10 mouse cellular contexts compared by ENCODE assay signal in the genomic region with DNA sequence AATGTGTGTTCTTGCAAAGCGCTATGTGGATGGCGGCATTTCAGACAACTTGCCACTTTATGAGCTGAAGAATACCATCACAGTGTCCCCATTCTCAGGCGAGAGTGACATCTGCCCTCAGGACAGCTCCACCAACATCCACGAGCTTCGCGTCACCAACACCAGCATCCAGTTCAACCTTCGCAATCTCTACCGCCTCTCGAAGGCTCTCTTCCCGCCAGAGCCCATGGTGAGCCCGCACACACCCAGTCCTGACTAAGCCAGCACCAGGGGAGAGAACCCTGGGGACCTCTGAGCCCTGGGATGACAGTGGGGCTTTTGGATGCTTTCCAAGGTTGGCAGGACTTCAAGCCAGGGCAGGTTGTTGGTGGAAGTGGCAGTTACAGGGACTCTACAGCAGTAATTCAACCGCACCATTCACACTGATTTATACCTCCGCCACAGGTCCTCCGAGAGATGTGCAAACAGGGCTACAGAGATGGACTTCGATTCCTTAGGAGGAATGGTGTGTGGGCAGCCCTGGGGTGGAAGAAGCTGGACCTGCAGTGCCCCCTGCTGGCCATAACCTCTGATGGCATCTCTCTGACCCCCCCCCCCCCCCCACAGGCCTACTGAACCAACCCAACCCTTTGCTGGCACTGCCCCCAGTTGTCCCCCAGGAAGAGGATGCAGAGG. TPM values are rescaled to one million over a fixed set of nuclear protein-coding genes. Genes with fewer than 3 reads are reported as not detected.
DNase-seq lines count a peak whose midpoint lies in the region; ATAC-seq and TF ChIP-seq lines count a peak whose summit lies in the region.
"Had no signal": no experiment of that assay in that cellular context is flagged by ENCODE, and none has a peak within 500 bp of the region (broad histone marks: within the 10 kb centered on the region; RNA-seq: fewer than 3 reads in every experiment).

No protein-coding gene starts in this region.

- no peak overlapping the region for H3K4me3 ChIP-seq in forebrain, embryonic 11.5 days (ENCODE audit: low read depth, low read length)
- H3K4me3 ChIP-seq in forebrain, embryonic 16.5 days (replicated peaks; ENCODE audit: low read length): no peak overlapping the region
- H3K4me3 ChIP-seq in spleen, adult 2 months (ENCODE audit: extremely low read depth, insufficient read depth, insufficient read length): no peak overlapping the region
- H3K4me3 ChIP-seq in embryonic facial prominence, embryonic 10.5 days: no peak overlapping the region
- no peak overlapping the region for H3K4me3 ChIP-seq in forebrain, embryonic 14.5 days (ENCODE audit: low read depth, low read length)

- H3K27me3 ChIP-seq in forebrain, embryonic 11.5 days (ENCODE audit: control insufficient read depth, insufficient read depth, low read length): peaks cover 27% of the 10 kb centered on the region
- H3K27me3 ChIP-seq in forebrain, embryonic 16.5 days (replicated peaks; ENCODE audit: control insufficient read depth, insufficient read depth, low read length): peaks cover 25% of the 10 kb centered on the region
- peaks cover 5% of the 10 kb centered on the region; the same call in 1 of the 2 replicates for H3K27me3 ChIP-seq in spleen, adult 2 months (ENCODE audit: control insufficient read depth, insufficient read depth, low read length)
- peaks cover 70% of the 10 kb centered on the region for H3K27me3 ChIP-seq in embryonic facial prominence, embryonic 10.5 days (replicated peaks; ENCODE audit: low read depth, poor library complexity, severe bottlenecking)
- H3K27me3 ChIP-seq in forebrain, embryonic 14.5 days (replicated peaks; ENCODE audit: control insufficient read depth, insufficient read depth, low read length): peaks cover 30% of the 10 kb centered on the region
- H3K27me3 ChIP-seq: Patski had no signal

- no peak overlapping the region for H3K27ac ChIP-seq in forebrain, embryonic 11.5 days (ENCODE audit: low read depth, low read length)
- H3K27ac ChIP-seq in forebrain, embryonic 16.5 days (ENCODE audit: low read length): no peak overlapping the region
- no peak overlapping the region for H3K27ac ChIP-seq in spleen, adult 2 months (ENCODE audit: insufficient read depth, low read length)
- no peak overlapping the region for H3K27ac ChIP-seq in embryonic facial prominence, embryonic 10.5 days (replicated peaks)
- no peak overlapping the region for H3K27ac ChIP-seq in forebrain, embryonic 14.5 days (ENCODE audit: low read depth, low read length)
- H3K27ac ChIP-seq: macrophage had no signal

- TF ChIP-seq POLR2A in spleen, adult 2 months (IDR thresholded peaks at IDR 0.05; ENCODE audit: low read depth, low read length): no peak

- no peak overlapping the region for H3K9ac ChIP-seq in forebrain, embryonic 11.5 days (ENCODE audit: low read length)
- no peak overlapping the region for H3K9ac ChIP-seq in forebrain, embryonic 16.5 days (replicated peaks; ENCODE audit: low read depth, low read length)
- no peak overlapping the region for H3K9ac ChIP-seq in forebrain, embryonic 14.5 days (ENCODE audit: low read length)

- H3K4me1 ChIP-seq in forebrain, embryonic 11.5 days (replicated peaks; ENCODE audit: control insufficient read depth, insufficient read depth, low read length): peaks cover 15% of the 10 kb centered on the region
- H3K4me1 ChIP-seq in forebrain, embryonic 16.5 days (replicated peaks; ENCODE audit: control insufficient read depth, insufficient read depth, low read length): peaks cover 22% of the 10 kb centered on the region
- peaks cover 14% of the 10 kb centered on the region for H3K4me1 ChIP-seq in spleen, adult 2 months (ENCODE audit: control insufficient read depth, insufficient read depth, insufficient read length)
- H3K4me1 ChIP-seq in embryonic facial prominence, embryonic 10.5 days: peaks cover 39% of the 10 kb centered on the region
- peaks cover 12% of the 10 kb centered on the region; the same call in 1 of the 2 replicates for H3K4me1 ChIP-seq in forebrain, embryonic 14.5 days (ENCODE audit: control insufficient read depth, insufficient read depth, low read length)

- TF ChIP-seq CTCF in spleen, adult 2 months (IDR thresholded peaks at IDR 0.05; ENCODE audit: extremely low read depth, insufficient read depth, insufficient read length, insufficient replicate concordance): peak; percentile 69

- DNase-seq in forebrain, embryonic 11.5 days (ENCODE audit: low spot score): peak; percentile 79
- DNase-seq in spleen, adult 2 months (ENCODE audit: low read depth in 1 of 2, low spot score in 2 of 2): peak in 1 of 2 experiments; percentile 48
- DNase-seq in spleen, adult 12 weeks (ENCODE audit: low spot score): no peak
- peak; percentile 69 for DNase-seq in embryonic facial prominence, embryonic 10.5 days (ENCODE audit: low spot score)
- no peak for DNase-seq in frontal cortex, adult 2 months (ENCODE audit: extremely low spot score in 1 of 2, low spot score in 1 of 2)
- no peak for DNase-seq in forebrain, embryonic 14.5 days (ENCODE audit: low spot score)

- H3K4me2 ChIP-seq in forebrain, embryonic 11.5 days (ENCODE audit: low read depth, low read length, severe bottlenecking): no peak overlapping the region
- H3K4me2 ChIP-seq in forebrain, embryonic 16.5 days (ENCODE audit: low read length): no peak overlapping the region
- no peak overlapping the region for H3K4me2 ChIP-seq in forebrain, embryonic 14.5 days (ENCODE audit: low read length)

- WGBS in forebrain, embryonic 11.5 days: 75% methylated on average over 15 of the region's 15 CpGs
- WGBS in forebrain, embryonic 16.5 days: 73% methylated on average over 15 of the region's 15 CpGs
- 84% methylated on average over 15 of the region's 15 CpGs for WGBS in spleen, adult 2 months
- 73% methylated on average over 15 of the region's 15 CpGs for WGBS in embryonic facial prominence, embryonic 10.5 days
- WGBS in forebrain, embryonic 14.5 days: 71% methylated on average over 15 of the region's 15 CpGs

- no peaks in the 10 kb centered on the region for H3K9me3 ChIP-seq in forebrain, embryonic 11.5 days (ENCODE audit: control insufficient read depth, low read length)
- no peaks in the 10 kb centered on the region for H3K9me3 ChIP-seq in forebrain, embryonic 16.5 days (ENCODE audit: control insufficient read depth, low read length)
- no peaks in the 10 kb centered on the region for H3K9me3 ChIP-seq in embryonic facial prominence, embryonic 10.5 days
- no peaks in the 10 kb centered on the region for H3K9me3 ChIP-seq in forebrain, embryonic 14.5 days (replicated peaks; ENCODE audit: control insufficient read depth, low read length)

- H3K36me3 ChIP-seq in forebrain, embryonic 11.5 days (ENCODE audit: control insufficient read depth, insufficient read depth, low read length): no peaks in the 10 kb centered on the region
- H3K36me3 ChIP-seq in forebrain, embryonic 16.5 days (ENCODE audit: control insufficient read depth, insufficient read depth): no peaks in the 10 kb centered on the region
- H3K36me3 ChIP-seq in spleen, adult 2 months (ENCODE audit: control insufficient read depth, insufficient read depth, low read length): peaks cover 22% of the 10 kb centered on the region
- H3K36me3 ChIP-seq in embryonic facial prominence, embryonic 10.5 days (replicated peaks): peaks cover 14% of the 10 kb centered on the region
- peaks cover 15% of the 10 kb centered on the region; the same call in 1 of the 2 replicates for H3K36me3 ChIP-seq in forebrain, embryonic 14.5 days (ENCODE audit: control insufficient read depth, insufficient read depth, low read length)

- no peak for ATAC-seq in forebrain, embryonic 11.5 days (replicated peaks; ENCODE audit: low FRiP score)
- ATAC-seq in forebrain, embryonic 16.5 days: no peak
- ATAC-seq in megakaryocyte progenitor cell, adult 5-6 weeks (replicated peaks; ENCODE audit: poor library complexity): peak; percentile 12; the same call in 1 of the 2 replicates
- no peak for ATAC-seq in forebrain, embryonic 14.5 days
- ATAC-seq: Patski had no signal

RNA-seq across cellular contexts. Expression of a gene that starts 2.8 kb away (rescaled TPM):
- 3.6 and 5.9 TPM in 2 replicates for polyA plus RNA-seq in forebrain, embryonic 11.5 days (2014; fragmentation: Nextera tagmentation; extraction: Ambion mirVana)
- 5.2 and 5.3 TPM in 2 replicates for polyA plus RNA-seq in forebrain, embryonic 16.5 days (2015; fragmentation: Nextera tagmentation; extraction: Ambion mirVana)
- polyA plus RNA-seq in spleen, adult 2 months (2012; rRNA removed): 14.4 and 17.7 TPM in 2 replicates
- 6.6 and 8.3 TPM in 2 replicates for polyA plus RNA-seq in embryonic facial prominence, embryonic 10.5 days (2016; fragmentation: Nextera tagmentation; extraction: Ambion mirVana)
- total RNA-seq in megakaryocyte progenitor cell, adult 5-6 weeks (2015): 8.6 and 8.9 TPM in 2 replicates
- total RNA-seq in megakaryocyte progenitor cell, adult 5-6 weeks (2017): 11.4 and 16.6 TPM in 2 replicates
- polyA plus RNA-seq in frontal cortex, adult 2 months (2012; rRNA removed): 5.1 and 8.7 TPM in 2 replicates
- 3.0 and 4.3 TPM in 2 replicates for polyA plus RNA-seq in forebrain, embryonic 14.5 days (2014; fragmentation: Nextera tagmentation; extraction: Ambion mirVana)

RNA-seq across cellular contexts. Expression of a gene that starts 3.1 kb away (rescaled TPM):
- 16.9 and 17.9 TPM in 2 replicates for polyA plus RNA-seq in forebrain, embryonic 11.5 days (2014; fragmentation: Nextera tagmentation; extraction: Ambion mirVana)
- 20.5 and 23.2 TPM in 2 replicates for polyA plus RNA-seq in forebrain, embryonic 16.5 days (2015; fragmentation: Nextera tagmentation; extraction: Ambion mirVana)
- 87.3 and 106 TPM in 2 replicates for polyA plus RNA-seq in spleen, adult 2 months (2012; rRNA removed)
- 13.2 and 14.3 TPM in 2 replicates for polyA plus RNA-seq in embryonic facial prominence, embryonic 10.5 days (2016; fragmentation: Nextera tagmentation; extraction: Ambion mirVana)
- 44.5 and 44.9 TPM in 2 replicates for total RNA-seq in megakaryocyte progenitor cell, adult 5-6 weeks (2015)
- 15.6 and 20.1 TPM in 2 replicates for total RNA-seq in megakaryocyte progenitor cell, adult 5-6 weeks (2017)
- 27.5 and 29.8 TPM in 2 replicates for polyA plus RNA-seq in frontal cortex, adult 2 months (2012; rRNA removed)
- 16.3 and 20.5 TPM in 2 replicates for polyA plus RNA-seq in forebrain, embryonic 14.5 days (2014; fragmentation: Nextera tagmentation; extraction: Ambion mirVana)

RNA-seq across cellular contexts. Expression of a gene that starts 9.1 kb away (rescaled TPM):
- 40.3 and 48.6 TPM in 2 replicates for polyA plus RNA-seq in forebrain, embryonic 11.5 days (2014; fragmentation: Nextera tagmentation; extraction: Ambion mirVana)
- 20.8 TPM in 2 replicates for polyA plus RNA-seq in forebrain, embryonic 16.5 days (2015; fragmentation: Nextera tagmentation; extraction: Ambion mirVana)
- polyA plus RNA-seq in spleen, adult 2 months (2012; rRNA removed): 89.5 and 114 TPM in 2 replicates
- 20.6 and 22.4 TPM in 2 replicates for polyA plus RNA-seq in embryonic facial prominence, embryonic 10.5 days (2016; fragmentation: Nextera tagmentation; extraction: Ambion mirVana)
- 11.0 and 14.7 TPM in 2 replicates for total RNA-seq in megakaryocyte progenitor cell, adult 5-6 weeks (2015)
- total RNA-seq in megakaryocyte progenitor cell, adult 5-6 weeks (2017): 14.5 and 22.1 TPM in 2 replicates
- 61.0 and 61.7 TPM in 2 replicates for polyA plus RNA-seq in frontal cortex, adult 2 months (2012; rRNA removed)
- 56.8 and 60.4 TPM in 2 replicates for polyA plus RNA-seq in forebrain, embryonic 14.5 days (2014; fragmentation: Nextera tagmentation; extraction: Ambion mirVana)

RNA-seq across cellular contexts. Expression of a gene that starts 11.0 kb away (rescaled TPM):
- polyA plus RNA-seq in forebrain, embryonic 11.5 days (2014; fragmentation: Nextera tagmentation; extraction: Ambion mirVana): 935 and 968 TPM in 2 replicates
- polyA plus RNA-seq in forebrain, embryonic 16.5 days (2015; fragmentation: Nextera tagmentation; extraction: Ambion mirVana): 684 and 749 TPM in 2 replicates
- polyA plus RNA-seq in spleen, adult 2 months (2012; rRNA removed): 645 and 662 TPM in 2 replicates
- 1,198 and 1,200 TPM in 2 replicates for polyA plus RNA-seq in embryonic facial prominence, embryonic 10.5 days (2016; fragmentation: Nextera tagmentation; extraction: Ambion mirVana)
- total RNA-seq in megakaryocyte progenitor cell, adult 5-6 weeks (2015): 2,968 and 3,129 TPM in 2 replicates
- 2,070 and 2,265 TPM in 2 replicates for total RNA-seq in megakaryocyte progenitor cell, adult 5-6 weeks (2017)
- 556 and 592 TPM in 2 replicates for polyA plus RNA-seq in frontal cortex, adult 2 months (2012; rRNA removed)
- polyA plus RNA-seq in forebrain, embryonic 14.5 days (2014; fragmentation: Nextera tagmentation; extraction: Ambion mirVana): 740 and 845 TPM in 2 replicates

RNA-seq across cellular contexts. Expression of a gene that starts 14.3 kb away (rescaled TPM):
- 22.3 TPM in 2 replicates for polyA plus RNA-seq in forebrain, embryonic 11.5 days (2014; fragmentation: Nextera tagmentation; extraction: Ambion mirVana)
- polyA plus RNA-seq in forebrain, embryonic 16.5 days (2015; fragmentation: Nextera tagmentation; extraction: Ambion mirVana): 7.9 and 9.9 TPM in 2 replicates
- 20.4 and 31.0 TPM in 2 replicates for polyA plus RNA-seq in spleen, adult 2 months (2012; rRNA removed)
- 24.9 and 26.0 TPM in 2 replicates for polyA plus RNA-seq in embryonic facial prominence, embryonic 10.5 days (2016; fragmentation: Nextera tagmentation; extraction: Ambion mirVana)
- total RNA-seq in megakaryocyte progenitor cell, adult 5-6 weeks (2015): 14.2 and 14.4 TPM in 2 replicates
- total RNA-seq in megakaryocyte progenitor cell, adult 5-6 weeks (2017): 9.7 and 11.2 TPM in 2 replicates
- 3.3 and 3.5 TPM in 2 replicates for polyA plus RNA-seq in frontal cortex, adult 2 months (2012; rRNA removed)
- 5.4 and 5.6 TPM in 2 replicates for polyA plus RNA-seq in forebrain, embryonic 14.5 days (2014; fragmentation: Nextera tagmentation; extraction: Ambion mirVana)

Comparison
In these comparisons a context has a peak if more than half of its experiments do, and no peak if none do; other contexts are left out.
1. DNase-seq: peak in forebrain, embryonic 11.5 days (single experiment) and embryonic facial prominence, embryonic 10.5 days (single experiment); none in spleen, adult 12 weeks (single experiment), frontal cortex, adult 2 months (0 of 2) and forebrain, embryonic 14.5 days (single experiment).